Mouse (Mus musculus) lung, postnatal 14 days (tissue): ENCODE data around the gene Ccdc60.
"Not testable (repeated sequence)": the region's sequence is repeated elsewhere in the genome, so short reads cannot be mapped to it uniquely, and the experiment has no call there.

Experiments
- DNase-seq: peaks from one replicate; pipeline ENCODE4 v3.0.0; 2021

Gene Ccdc60

DNA sequence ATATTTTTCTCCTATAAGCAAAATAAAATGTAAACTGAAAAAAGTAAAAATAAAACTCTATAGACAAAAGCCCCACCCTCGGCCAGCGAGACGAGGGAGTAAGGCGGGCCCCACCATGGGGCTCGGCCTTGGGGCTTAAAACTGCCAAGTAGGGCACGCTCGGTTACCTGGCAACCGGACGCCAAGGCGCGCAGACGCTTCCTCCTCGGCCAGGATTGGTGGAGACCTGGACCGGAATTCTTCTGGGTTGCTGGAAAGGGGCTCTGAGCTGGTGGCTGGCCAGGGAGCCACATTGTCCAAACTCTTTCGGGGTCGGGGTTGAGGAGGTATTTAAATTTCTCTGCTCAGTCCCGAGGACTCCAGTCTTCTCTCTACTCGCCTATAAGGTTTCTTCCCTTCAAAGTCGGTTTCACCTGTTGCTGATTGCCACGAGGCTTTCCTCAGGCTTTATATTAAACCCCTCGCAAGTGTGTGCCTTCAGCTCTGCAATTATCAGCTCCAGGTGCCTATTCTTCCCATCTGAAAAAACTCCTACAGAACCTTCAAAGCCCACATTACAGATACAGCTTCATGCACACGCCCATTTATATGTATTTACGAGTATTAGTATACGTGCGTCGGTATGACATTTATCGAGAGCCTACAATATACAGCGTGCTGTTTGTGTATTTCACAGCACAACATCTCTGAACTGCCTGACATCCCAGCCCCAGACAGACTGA is at the start of gene Ccdc60:
Gene Ccdc60, minus strand, starts transcription at position 137 of the 722 bp plus-strand sequence.
- peak; percentile 12 for DNase-seq

DNA sequence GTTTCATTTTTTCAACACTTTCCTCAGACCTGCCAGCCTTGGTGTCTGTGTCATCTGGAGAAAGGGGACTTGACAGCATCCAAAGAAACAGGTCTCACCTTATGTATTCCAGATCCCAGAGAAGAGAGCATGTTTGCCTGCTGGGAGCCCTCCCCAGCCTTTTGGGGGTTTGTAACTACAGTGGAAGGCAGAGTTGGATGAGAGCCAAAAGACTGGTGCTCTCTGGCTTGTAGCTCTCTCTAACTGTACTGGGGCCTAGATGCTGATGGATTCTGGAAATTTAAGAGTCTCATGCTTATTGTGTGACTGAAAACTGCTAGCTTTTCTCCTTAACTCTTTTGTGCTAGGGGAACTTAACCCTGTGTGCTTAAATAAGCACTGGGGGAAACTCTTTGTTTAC is 47.4 kb upstream of the Ccdc60 start:
- DNase-seq: no peak

DNA sequence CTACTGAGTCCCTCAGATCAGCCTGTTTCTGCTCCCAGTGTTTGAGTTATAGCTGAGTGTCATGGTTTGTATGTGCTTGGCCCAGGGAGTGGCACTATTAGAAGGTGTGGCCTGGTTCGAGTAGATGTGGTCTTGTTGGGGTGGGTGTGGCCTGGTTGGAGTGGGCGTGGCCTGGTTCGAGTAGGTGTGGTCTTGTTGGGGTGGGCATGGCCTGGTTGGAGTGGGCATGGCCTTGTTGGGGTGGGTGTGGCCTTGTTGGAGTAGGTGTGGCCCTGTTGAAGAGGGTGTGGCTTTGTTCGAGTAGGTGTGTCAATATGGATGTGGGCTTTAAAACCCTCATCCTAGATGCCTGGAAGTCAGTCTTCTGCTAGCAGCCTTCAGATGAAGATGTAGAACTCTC is 40.1 kb upstream of the Ccdc60 start:
- no peak for DNase-seq

DNA sequence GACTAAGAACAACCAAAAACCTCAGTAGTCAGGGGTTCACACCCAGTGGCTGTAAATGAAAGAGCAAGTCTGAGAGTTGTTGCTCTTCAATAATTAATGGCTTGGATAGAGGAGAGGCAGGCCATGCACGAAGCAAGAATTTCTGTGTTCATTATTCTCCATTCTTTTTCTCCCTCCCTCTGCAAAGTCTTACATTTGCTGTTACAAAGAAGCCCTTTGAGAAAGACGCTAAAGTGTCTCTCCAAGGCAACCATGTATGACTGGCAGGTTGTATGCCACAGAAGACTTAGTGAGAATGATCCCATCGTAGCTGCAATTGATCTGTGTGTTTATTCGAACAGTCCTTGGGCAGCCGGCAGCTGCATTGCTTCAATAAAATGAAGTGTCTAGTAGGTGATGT is 34.6 kb upstream of the Ccdc60 start:
- DNase-seq: no peak

DNA sequence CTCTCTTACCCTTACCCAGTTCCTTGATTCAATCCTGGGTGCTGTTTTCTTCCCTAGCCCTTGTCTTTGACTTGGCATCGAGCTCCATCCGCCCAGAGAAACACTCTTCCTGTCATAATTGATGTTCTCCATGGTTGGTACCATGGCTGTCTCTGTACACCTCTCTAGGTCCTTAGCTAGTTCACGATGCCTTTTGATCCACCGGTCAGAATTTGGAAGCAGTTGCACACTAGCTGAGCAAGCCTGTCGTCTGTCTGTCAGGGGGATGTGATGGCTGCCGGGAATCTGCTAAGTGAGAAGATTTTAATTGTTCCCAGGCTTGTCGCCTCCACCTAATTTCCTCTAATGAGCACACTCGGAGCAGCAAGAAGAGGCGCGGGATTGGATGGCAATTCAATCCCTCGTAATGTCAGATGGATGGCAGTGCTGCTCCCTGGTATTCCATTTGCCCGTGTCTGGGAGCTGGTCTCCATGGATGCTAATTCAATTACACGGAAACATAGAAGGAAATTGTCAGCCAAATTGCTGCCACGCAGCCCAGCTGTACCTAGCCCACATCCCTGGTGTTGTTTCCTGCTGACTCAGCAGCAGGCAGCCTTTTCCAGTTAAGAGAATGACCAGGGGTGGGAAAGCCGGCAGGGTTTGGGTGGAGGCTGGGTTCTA is 33.7 kb upstream of the Ccdc60 start:
- DNase-seq: no peak

DNA sequence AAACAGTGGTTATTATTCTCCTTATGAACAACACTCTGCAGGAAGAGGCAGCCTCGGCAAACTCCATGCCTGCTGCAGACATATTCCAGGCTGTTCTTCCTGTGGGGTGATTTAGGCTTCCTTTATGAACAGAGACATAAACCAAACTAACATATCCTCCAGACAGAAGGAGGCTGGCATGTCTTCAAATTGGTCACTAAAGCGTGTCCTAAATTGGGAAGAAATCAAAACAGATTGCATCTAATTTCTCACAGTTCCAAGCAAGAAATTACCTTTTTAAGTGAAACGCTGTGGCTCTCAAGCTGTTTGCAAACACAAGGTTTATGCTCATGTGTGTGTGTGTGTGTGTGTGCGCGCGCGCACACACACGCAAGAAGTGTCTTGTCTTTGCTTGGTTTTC is 24.9 kb upstream of the Ccdc60 start:
- no peak for DNase-seq

DNA sequence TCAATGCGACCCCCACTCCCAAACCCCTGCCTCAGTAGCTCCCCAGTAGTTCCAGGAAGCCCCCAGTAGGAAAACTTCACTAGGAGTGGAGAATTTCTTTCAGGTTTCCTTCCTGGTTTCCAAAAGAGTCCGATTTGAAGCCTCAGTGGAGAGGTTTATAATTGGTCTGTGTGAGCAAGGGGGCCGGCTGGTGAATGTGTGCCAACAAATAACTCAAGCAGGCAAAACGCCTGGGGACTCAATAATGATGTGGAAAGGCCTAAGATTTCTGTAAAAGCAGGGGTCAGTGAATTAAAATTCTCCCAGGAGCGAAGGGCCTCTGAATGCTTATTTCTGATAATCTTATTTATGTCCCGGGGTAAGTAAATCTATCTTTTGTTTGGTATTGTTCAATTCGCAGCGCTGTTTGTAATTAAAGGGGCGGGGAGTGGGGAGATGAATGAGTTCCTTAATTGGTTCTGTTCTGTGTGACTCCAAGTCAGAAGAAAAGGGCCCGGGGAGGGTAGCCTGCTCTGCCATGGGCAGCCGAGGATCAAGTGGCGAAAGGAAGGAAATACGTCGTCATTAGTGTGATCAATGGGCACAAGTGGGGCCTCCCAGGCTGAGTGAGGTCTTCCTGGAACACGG is 23.4 kb upstream of the Ccdc60 start:
- DNase-seq: no peak

DNA sequence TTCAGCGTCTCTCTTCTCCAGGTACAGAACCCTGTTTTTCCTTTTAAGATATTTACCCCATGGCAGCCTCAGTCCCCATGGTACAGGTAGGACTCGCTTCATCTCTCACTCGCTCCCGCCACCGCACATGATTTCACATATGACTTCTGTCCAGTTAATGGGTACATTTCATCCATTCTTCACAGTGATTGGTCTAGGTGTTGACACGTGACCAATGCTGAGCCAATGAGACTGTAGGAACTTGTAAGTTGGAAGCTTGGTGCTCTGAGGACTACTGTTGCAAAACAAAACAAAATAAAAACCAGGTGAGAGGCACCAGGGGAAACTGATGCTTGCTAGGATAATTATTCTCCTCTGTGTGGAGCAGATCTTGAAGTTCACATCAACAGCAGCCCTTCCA is 22.9 kb upstream of the Ccdc60 start:
- DNase-seq: no peak

DNA sequence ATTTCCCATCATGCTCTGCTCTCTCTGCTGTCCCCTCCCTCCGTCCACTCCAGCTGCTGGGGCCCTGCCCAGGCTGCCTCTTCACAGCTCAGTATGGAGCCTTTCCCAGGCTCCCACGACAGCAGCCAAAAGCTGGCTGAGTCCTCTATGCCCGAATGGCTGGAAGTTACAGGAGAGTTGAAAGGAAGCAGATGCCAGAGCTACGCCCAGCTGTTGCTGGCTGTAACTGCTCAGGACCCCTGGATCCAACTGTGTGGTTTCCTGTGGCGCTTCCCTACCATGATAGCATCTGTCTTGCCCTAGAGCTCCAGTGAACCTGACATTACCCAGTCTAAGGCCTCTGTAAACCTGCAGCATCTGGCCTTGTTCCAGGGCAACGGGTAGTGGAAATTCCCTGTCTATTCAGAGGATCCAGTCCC is 20.6 kb upstream of the Ccdc60 start:
- DNase-seq: peak; percentile 10

DNA sequence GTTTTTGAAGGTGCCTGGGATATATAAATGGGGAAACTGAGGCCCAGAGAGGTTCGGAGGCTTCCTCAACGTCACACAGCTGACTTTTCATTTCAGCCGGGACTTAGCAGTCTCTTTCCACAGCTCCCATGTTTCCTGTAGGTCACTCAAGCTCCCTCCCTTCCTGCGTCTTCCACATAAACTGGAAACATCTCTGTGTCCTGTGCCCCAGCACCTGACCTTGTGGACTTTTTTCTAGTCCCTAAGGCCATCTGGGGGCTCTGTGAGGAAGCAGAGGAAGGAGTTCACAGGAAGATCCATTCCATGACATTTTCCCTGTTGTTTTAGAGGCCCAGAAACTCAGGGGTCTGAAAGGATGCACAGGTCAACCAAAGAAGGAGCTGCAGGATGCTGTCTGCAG is 16.8 kb upstream of the Ccdc60 start:
- no peak for DNase-seq

DNA sequence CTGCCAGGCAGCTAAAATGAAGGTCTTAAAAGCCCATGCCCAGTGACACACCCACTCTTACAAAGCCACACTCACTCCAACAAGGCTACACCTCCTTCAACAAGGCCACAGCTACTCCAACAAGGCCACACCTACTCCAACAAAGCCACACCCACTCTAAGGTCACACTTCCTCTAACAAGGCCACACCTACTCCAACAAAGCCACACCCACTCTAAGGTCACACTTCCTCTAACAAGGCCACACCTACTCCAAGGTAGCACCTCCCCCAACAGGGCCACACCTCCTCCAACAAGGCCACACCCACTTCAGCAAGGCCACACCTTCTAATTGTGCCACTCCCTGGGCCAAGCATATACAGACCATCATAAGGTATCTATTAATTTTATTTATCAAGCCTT is 16.4 kb upstream of the Ccdc60 start:
- DNase-seq: not testable (repeated sequence)

DNA sequence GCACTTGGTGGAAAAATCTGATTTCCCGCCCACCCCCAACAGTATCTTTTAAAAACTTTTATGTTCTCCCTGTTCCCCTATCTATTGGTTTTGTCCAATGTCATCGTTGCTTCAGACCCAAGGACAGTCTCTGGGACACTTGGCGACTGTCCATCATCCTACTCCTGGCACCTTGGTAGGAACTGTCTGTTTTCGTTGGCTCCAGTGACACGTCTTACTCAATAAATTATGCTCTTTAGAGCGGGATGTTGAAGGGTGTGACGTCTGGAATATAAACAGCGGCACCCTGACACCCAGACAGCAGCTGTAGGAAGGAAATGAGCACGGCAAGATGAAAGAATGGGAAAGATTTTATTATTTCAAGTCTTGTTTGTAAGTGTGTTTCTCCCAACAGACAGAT is 12.2 kb upstream of the Ccdc60 start:
- DNase-seq: peak; percentile 3

DNA sequence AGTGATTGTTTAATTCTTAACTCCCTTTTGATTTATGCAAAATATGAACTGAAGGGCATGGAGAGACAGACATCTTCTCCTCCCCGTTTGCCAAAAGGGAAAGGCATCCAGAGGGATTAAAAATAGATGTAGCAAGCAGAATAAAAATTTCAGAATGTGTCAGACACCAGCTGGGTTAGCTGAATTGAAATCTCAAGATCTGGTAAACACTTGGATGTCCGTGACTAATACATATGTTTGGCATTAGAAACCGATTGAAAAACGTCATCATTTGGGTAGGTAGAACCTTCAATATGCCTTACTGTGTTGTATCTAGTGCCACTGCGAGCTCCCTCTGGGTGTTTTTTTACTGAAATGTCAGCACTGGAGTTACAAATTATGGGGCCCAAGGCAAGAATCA is 4.7 kb upstream of the Ccdc60 start:
- DNase-seq: no peak

DNA sequence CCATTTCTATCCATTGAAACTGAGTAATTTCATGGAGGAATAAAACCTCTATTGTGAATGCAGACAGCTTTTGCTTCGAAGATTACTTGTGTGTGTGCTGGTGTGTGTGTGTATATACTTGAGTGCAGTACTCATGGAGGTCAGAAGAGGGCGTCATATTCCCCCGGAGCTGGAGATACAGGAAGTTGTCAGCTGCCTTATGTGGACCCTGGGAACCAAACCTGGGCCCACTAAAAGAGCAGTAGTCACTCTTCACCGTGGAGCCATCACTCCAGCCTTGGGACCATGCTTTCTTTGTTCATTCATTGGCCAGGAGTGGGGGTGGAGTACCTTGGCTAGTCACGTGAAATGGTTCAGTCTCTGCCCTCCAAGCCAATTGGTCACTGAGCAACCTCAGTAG is 1.8 kb upstream of the Ccdc60 start:
- no peak for DNase-seq

DNA sequence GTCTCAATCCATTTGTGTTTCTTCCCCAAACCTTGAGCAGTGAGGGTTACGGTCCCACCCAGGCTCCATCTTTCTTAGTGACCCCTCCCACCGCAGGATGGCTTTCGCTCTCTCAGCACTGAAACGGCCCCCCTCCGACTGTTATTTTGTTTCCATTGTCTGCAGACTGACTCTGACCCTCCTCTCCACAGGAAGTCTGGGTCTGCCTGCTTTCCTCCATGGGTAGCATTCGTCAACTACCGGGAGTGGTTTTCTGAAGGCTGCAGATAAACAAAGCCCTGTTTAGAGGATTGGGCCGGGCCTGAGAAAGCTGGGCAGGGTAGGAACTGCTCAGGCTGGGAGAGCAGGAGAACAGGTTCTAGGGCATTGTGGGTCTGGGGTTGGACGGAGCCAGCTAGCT is 1.1 kb upstream of the Ccdc60 start:
- peak; percentile 14 for DNase-seq

DNA sequence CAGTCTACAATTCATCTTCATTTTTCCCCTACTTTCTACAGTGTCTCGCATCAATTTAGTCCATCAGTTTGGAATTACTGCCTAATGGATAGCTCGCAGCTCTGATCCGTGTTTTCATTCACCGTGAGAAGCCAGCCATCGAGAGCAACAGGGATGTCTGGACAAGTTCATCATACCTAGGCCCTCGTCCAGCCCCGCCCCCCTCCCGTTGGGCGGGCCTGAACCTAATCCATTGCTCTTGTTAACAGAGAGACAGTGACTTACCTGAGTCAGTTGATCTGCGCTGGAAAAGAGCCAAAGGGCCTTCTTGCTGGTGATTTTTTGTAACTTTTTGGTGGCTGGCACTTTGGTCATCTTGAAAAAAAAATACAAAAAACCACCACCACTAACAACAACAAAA is 602 bp downstream of the Ccdc60 start:
- DNase-seq: no peak

DNA sequence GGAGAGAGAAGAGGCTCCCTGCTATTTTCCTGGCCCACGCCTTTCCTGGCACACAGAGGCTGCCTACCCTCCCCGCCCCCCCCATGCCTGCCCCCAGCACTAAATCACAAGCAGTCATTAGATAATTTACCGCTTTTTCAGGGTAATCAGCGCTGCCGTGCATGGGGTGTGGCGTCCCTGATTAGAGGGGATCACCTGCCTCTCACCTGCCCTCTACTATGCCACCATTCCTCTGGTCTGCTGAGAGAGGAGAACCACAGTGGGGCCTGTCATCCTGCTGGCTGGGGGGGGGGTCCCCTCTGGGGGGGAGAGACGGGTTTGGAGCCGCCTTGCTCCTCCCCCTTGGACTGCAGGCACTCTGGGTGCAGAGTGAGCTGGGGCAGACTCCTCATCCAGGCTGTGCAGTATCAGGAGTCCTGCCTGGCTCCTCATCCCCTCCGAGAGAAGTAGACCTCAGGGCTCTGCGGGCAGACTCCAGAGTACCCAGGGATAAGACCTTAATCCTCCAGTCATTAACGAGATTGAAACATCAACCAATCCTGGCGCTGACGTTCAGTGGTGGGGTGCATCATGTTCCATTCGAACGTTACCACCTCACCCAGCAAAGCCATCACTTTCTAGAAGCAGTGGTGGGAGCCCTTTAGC is 3.1 kb downstream of the Ccdc60 start:
- no peak for DNase-seq

DNA sequence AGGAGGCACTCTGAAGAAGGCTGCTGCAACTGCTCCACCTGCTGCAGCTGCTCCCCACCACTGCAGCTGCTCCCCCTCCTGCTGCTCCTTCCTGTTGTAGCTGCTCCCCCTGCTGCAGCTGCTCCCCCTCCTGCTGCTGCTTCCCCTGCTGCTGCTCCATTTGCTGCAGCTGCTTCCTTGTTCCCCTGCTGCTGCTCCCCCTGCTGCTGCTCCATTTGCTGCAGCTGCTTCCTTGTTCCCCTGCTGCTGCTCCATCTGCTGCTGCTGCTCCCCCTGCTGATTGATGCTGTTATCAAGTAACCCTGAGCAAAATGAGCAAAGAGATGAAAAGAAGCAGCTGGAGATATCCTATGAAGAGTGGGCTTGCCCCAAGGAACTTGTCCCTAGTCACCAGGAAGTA is 8.3 kb downstream of the Ccdc60 start:
- DNase-seq: no peak

DNA sequence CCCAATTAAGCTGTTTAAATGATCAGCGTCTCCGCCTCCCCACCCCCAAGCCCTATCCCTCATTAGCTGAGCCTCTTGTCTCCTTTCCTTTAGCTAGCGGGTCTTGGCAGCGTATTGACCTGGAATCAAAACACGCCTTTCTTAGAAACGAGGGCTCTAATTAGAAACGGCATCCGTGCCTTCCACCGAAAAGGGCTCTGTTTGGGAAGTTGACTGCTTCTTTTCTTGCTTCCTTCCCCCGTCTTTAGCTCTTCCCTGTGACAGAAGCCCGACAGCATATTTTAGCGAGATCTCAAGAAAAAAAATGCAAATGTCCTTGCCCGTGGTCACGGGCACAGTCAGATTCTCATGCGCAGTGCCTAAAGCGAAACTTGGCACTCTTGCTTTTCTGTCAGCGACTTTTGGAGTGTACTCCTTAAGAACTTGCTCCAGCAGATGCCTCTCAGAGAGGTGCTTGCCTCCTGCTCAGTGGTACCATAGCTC is 10.3 kb downstream of the Ccdc60 start:
- no peak for DNase-seq

DNA sequence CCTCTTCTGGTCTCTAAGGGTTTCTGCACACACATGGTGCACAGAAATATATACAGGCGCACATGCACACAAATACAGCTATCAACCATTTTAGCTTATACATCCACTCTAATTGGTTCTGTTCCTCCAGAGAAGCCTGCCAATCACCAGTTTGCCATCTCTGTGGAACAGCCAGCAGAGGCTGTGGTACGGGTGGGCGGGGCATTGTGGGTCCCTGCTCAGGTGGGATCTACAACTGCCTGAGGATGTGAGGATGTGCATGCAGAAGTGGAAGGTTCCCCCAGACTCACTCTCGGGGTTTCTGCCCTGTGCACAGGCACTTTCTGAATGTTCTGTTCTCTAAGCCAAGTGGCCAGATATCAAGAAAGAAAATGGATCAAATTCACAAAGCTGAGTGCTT is 10.8 kb downstream of the Ccdc60 start:
- no peak for DNase-seq

DNA sequence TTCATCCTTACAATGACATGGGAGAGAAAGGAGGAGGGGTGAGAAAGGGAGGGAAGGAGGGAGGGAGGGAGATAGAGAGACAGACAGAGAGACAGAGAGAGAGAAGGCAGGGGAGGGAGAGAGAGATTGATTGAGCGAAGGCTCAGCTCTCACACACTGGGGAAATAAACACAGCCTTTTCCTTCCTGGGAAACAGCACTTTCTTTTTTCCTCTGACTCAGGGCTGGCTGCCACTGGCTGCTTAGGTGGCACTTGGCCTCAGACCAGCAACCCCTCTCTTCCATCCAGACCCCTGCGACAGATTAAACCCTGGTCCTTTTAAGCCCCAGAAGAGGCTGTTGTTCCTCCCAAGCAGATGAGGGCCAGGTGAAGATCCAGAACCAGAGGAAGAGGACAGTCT is 14.0 kb downstream of the Ccdc60 start:
- DNase-seq: no peak

DNA sequence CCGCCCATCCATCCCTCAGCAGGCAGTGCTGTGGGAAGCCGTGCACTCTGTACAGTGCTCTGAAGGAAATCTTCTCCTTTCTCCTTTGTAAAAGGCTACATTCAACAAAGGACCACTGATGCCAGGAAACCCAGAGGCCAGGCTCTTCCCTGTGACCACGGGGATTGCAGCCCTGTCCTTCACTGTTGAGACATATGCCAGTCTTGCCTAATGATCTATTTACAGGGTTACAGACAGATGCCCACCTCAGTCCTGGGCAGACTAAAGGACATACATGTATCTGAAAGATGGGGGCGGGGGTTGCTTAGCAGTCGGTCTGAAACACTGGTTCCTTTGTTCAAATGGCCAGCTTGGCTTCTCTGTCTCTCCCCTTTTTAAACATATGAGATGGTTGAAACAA is 14.4 kb downstream of the Ccdc60 start:
- no peak for DNase-seq

DNA sequence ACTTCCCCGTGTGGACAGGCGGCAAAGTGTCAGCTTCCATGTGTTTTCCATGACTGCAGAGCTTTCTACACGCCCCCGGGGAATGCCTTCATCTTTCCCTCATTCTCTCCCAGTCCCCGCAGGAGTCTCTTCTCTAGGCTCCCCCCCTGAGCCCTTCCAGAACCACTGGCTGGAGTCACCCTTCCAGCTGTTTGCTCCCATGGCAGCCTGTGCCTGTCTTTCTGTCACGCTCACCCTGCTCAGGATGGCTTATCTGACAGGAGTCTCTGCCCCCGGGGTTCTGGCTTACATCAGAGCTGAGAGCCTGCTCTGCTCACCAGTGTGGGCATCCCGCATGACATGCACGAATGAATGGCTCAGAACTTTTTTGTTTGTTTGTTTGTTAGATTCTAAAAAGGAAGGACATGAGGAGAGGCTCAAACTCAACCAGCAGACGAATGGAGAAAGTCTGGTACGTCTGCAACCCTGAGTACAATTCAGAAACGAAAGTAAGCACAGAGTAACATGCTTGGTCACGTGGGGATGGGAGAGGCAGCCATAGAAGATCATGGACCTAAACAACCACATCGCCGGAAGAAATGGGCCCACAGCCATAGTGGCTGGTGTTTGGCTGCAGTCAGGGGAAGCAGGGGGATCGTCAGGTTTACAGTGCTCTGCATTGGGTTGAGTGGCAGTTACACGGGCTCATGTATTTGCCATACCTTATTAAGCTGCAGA is 17.1 kb downstream of the Ccdc60 start:
- no peak for DNase-seq
